Mouse (Mus musculus) heart, postnatal 0 days (tissue): ENCODE measurements around the gene Ptpn13.

Experiments used
- CTCF ChIP-seq: IDR thresholded peaks from 2 replicates; pipeline ENCODE4 v1.5.1; 2016; ENCODE audit warnings: antibody characterized with exemption, control low read depth, low read depth
- EP300 ChIP-seq: IDR thresholded peaks from 2 replicates; pipeline ENCODE4 v1.6.1; 2016; ENCODE audit warnings: antibody characterized with exemption, low read depth

- TF ChIP-seq CTCF (peak; percentile 56), EP300 (no peak)
Measured at GRCm38 (mm10) chr5:103612316-103612715, 187.3 kb downstream of the Ptpn13 start.
